Mouse (Mus musculus) liver, adult 2 months (tissue): Measurements from ENCODE around the gene Aste1. TPM values are rescaled to one million over a fixed set of nuclear protein-coding genes. Genes with fewer than 3 reads are reported as not detected.

Experiments
- DNase-seq: peaks from one replicate; pipeline ENCODE4 v3.0.0-alpha.2; 2011; ENCODE audit warnings: low read depth, low spot score; ENCODE audit errors: extremely low read depth
- H3K27ac ChIP-seq: fragments of 200-500 bp; replicated peaks from 2 replicates; pipeline ENCODE4 v1.5.1; 2012; ENCODE audit warnings: low read depth, mild to moderate bottlenecking, control low read depth, inconsistent platforms, low read length; ENCODE audit not compliant: insufficient read depth
- H3K27me3 ChIP-seq: fragments of 200-500 bp; 2 replicates; pipeline ENCODE4 v1.6.1; 2012; ENCODE audit warnings: mild to moderate bottlenecking, moderate library complexity, low read length, inconsistent platforms; ENCODE audit not compliant: control insufficient read depth, insufficient read depth
- H3K36me3 ChIP-seq: fragments of 200-500 bp; 2 replicates; pipeline ENCODE4 v1.6.1; 2012; ENCODE audit warnings: low read length, inconsistent platforms; ENCODE audit not compliant: control insufficient read depth, insufficient read depth
- H3K4me1 ChIP-seq: fragments of 200-500 bp; 2 replicates; pipeline ENCODE4 v1.6.1; 2011; ENCODE audit warnings: low read length; ENCODE audit not compliant: control insufficient read depth, insufficient read depth
- H3K4me3 ChIP-seq: fragments of 200-500 bp; 2 replicates; pipeline ENCODE4 v1.5.1; 2011; ENCODE audit warnings: low read depth, mild to moderate bottlenecking, control low read depth, low read length, moderate library complexity; ENCODE audit not compliant: insufficient read depth
- H3K79me2 ChIP-seq: fragments of 200-500 bp; 2 replicates; pipeline ENCODE4 v1.6.1; 2012; ENCODE audit warnings: inconsistent platforms, mild to moderate bottlenecking, low read length, moderate library complexity; ENCODE audit not compliant: control insufficient read depth, insufficient read depth
- H3K9ac ChIP-seq: fragments of 200-500 bp; 2 replicates; pipeline ENCODE4 v1.6.1; 2012; ENCODE audit warnings: low read depth, mild to moderate bottlenecking, control low read depth, inconsistent platforms, low read length
- CTCF ChIP-seq: fragments of 200-500 bp; IDR thresholded peaks from 2 replicates; pipeline ENCODE4 v1.5.1; 2011; ENCODE audit warnings: low read depth, low read length, control low read depth
- POLR2A ChIP-seq: fragments of 200-500 bp; IDR thresholded peaks from 2 replicates; pipeline ENCODE4 v1.6.1; 2011; ENCODE audit warnings: low read length, control low read depth; ENCODE audit not compliant: insufficient read depth; ENCODE audit errors: extremely low read depth
- WGBS: fragments of 180-500 bp; shearing (Covaris S2); methylation state at CpG from one replicate; pipeline ENCODE4 v1.1.7; 2018; 5-methylcytosine and 5-hydroxymethylcytosine counted together
- polyA plus RNA-seq: library from polyadenylated mRNA; depleted of rRNA; stranded (reverse); fragments of >200 nt; gene quantifications from 2 replicates; pipeline ENCODE4 v1.2.3, GENCODE M21; 2012; rRNA removed
- total RNA-seq: library from RNA; depleted of rRNA; stranded (reverse); fragments of >200 nt; gene quantifications from 2 replicates; pipeline ENCODE4 v1.2.3, GENCODE M21; 2014; rRNA removed

Gene Aste1
- 3.2 and 3.6 TPM in 2 replicates for total RNA-seq
- polyA plus RNA-seq, result 2.2 and 2.5 TPM in 2 replicates

DNA sequence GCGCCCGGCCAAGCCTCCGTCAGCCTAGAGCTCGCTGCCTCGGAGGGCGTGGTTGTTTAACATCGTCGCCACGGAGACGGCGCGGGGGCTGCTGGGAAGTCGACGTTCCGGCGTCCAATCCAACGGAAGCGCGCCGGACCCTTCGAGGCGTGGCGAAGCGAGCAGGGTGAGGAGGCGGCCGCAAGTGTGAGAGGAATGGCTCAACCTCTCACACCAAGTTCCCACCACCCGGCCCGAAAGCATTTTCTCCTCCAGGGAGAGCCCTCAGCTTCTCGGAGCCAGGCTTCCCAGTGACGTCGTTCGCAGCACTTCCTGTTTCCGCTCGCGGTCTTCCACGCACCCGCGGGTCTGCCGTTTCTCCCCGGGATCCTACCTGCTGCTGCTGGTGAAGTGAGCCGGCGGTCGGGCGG, at the start of gene Aste1, which contains the start of gene Nek11:
Gene Aste1, plus strand, starts transcription at position 175 of the 410 bp plus-strand sequence.
Gene Nek11, minus strand, starts transcription at position 307 of the 410 bp plus-strand sequence.
- H3K4me3 ChIP-seq, result peak within 1 kb of the TSS; percentile 61
- peaks cover 3% of the 10 kb centered on the region; the same call in 1 of the 2 replicates for H3K4me1 ChIP-seq
- no peaks in the 10 kb centered on the region for H3K27me3 ChIP-seq
- H3K27ac ChIP-seq, result peak within 1 kb of the TSS; percentile 67
- H3K79me2 ChIP-seq, result 0 out of 2 replicates have a peak, but pooled peaks cover 6% of the 10 kb centered on the region
- WGBS, result under 1% methylated on average over 44 of the region's 44 CpGs
- peak within 1 kb of the TSS; percentile 74 for H3K9ac ChIP-seq
- DNase-seq, result peak; percentile 83
- H3K36me3 ChIP-seq, result peaks cover 15% of the 10 kb centered on the region
- TF ChIP-seq POLR2A, result no peak
- no peak for TF ChIP-seq CTCF

DNA sequence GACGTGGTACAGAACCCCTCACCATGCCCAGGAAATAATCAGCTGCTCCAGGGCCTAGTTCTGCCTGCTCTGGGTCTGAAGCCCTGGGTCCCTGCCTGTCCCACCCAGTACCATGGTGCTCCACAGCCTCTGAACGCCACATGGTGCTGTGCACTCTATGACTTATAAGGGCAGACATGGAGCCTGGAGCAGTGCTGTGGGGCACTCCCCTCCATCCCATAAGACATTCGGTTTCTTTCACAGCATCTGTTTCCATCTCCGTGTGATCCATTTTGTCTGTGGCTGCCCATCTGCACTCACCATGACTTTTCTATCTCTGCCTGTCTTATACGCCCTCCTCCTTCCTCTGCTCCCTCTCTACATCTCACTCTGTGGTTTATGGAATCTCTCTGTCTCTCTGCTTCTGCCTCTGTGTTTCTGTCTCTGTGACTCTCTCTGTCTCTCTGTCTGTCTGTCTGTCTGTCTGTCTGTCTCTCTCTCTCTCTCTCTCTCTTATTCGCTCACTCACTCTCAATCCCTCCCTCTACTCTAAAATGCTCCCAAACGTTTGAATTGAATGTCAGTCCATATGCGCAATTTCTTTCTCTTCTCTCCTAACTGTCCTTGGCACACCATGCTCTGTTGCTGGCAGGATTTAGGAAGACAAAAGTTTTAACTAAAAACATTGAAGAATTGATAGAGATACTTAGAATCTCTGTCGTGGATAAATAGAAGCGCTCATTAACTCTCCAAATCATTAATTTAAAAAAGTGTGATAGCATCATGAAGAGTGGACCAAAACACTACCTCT, 46.8 kb upstream of the Aste1 start:
- TF ChIP-seq CTCF, result no peak
- TF ChIP-seq POLR2A, result no peak

DNA sequence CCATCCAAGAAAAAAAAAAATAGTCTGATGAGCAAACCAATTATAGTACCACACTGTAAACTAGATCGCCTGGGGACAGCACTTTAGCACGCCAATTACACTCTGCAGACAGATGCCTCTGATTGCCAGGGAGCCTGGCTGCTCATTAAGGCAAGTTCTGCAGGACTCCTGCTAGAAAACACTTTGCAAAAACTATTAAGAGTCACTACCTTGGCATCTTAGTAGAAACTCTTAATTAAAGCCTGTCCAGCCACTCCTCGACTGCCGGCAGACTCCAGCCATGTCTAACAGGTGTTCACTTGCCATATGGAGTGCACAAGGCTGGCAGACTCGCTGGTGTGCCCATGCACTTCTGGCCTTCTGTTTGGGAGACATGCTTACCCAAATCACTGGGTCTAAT, 46.2 kb upstream of the Aste1 start:
- no peak overlapping the region for H3K9ac ChIP-seq
- WGBS, result 75% methylated on average over 5 of the region's 5 CpGs

More for the DNA sequence above, 46.8 kb upstream of the Aste1 start:
- Histone ChIP-seq H3K27me3 (no peaks in the 10 kb centered on the region), H3K36me3 (no peaks in the 10 kb centered on the region), H3K9ac (no peak overlapping the region), H3K4me3 (no peak overlapping the region), H3K4me1 (no peaks in the 10 kb centered on the region), H3K79me2 (no peaks in the 10 kb centered on the region), H3K27ac (no peak overlapping the region)
- DNase-seq, result no peak
- 71% methylated on average over 10 of the region's 10 CpGs for WGBS

DNA sequence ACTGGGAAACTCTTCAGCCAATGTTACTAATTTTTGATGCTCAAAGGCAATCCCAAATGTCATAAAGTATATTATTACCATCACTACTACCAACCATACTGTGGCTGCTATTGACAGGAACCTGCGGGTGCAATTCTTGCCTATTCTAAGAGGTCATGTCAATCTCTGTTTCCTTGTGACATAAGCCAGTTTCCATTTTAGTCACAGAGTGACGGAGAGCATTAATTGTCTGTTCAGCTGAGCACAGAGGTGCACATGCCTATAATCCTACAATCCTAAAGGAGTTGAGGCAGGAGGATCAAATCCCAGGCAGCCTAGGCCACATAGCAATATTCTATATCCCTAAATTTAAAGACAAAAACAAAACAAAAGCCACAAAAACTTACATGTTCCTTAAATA, 33.0 kb upstream of the Aste1 start:
- TF ChIP-seq CTCF (no peak), POLR2A (no peak)

More for the DNA sequence above, 46.2 kb upstream of the Aste1 start:
- Histone ChIP-seq H3K79me2 (no peaks in the 10 kb centered on the region), H3K27ac (no peak overlapping the region), H3K4me3 (no peak overlapping the region), H3K27me3 (no peaks in the 10 kb centered on the region), H3K4me1 (no peaks in the 10 kb centered on the region), H3K36me3 (no peaks in the 10 kb centered on the region)
- DNase-seq, result no peak
- TF ChIP-seq POLR2A (no peak), CTCF (no peak)

DNA sequence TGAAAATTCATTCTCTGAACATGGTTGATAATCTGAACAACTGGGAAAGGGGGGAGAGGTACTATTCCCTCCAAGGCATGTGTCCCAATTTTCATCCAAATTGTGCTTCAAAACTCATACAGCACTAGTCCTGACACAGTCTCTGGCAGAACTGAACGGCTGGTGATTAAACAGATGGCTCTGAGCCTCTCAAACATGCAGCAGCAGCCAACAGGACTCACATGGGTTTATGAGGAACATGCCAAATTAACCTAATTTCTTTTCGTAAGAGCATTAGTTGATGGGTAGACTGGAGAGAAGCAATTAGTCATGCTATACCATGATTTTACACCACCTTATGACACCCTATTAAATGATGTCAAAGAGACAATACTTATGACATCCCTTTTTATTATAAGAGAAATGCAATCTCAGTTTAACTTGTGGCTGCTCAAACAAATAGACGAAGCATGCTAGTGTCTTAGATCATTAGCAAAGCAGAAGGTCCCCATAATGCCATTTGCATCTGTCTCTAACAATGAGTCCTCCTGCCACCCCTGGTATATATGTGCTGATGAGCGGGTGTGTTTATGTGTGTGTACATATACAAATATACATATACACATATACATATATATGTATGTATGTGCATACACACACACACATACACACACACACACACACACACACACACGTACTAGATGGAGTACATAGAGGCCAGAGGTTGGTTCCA, 31.5 kb upstream of the Aste1 start:
- no peak for DNase-seq
- Histone ChIP-seq H3K36me3 (no peaks in the 10 kb centered on the region), H3K9ac (no peak overlapping the region), H3K27ac (no peak overlapping the region), H3K79me2 (no peaks in the 10 kb centered on the region), H3K4me3 (no peak overlapping the region), H3K27me3 (no peaks in the 10 kb centered on the region), H3K4me1 (no peaks in the 10 kb centered on the region)
- 80% methylated on average over 5 of the region's 5 CpGs for WGBS
- no peak for TF ChIP-seq POLR2A
- TF ChIP-seq CTCF, result no peak

More for the DNA sequence above, 33.0 kb upstream of the Aste1 start:
- DNase-seq, result no peak
- Histone ChIP-seq H3K4me1 (no peaks in the 10 kb centered on the region), H3K36me3 (no peaks in the 10 kb centered on the region), H3K4me3 (no peak overlapping the region), H3K9ac (no peak overlapping the region), H3K79me2 (no peaks in the 10 kb centered on the region), H3K27ac (no peak overlapping the region), H3K27me3 (no peaks in the 10 kb centered on the region)
- 77% methylated on average over 2 of the region's 2 CpGs for WGBS
